Mouse (Mus musculus) hindbrain, embryonic 14.5 days (tissue): ENCODE results near the gene Pak4. TPM values are rescaled to one million over a fixed set of nuclear protein-coding genes. Genes with fewer than 3 reads are reported as not detected.
"Not testable (repeated sequence)": the region's sequence is repeated elsewhere in the genome, so short reads cannot be mapped to it uniquely, and the experiment has no call there.

Experiments
- ATAC-seq: fragments of 200-750 bp; cut with Nextera tagmentation; 2 replicates; pipeline ENCODE4 v1.8.0; 2017; ENCODE audit warnings: moderate number of reproducible peaks, mild to moderate bottlenecking, moderate TSS enrichment, moderate library complexity; ENCODE audit not compliant: low FRiP score
- DNase-seq: peaks from one replicate; pipeline ENCODE4 v3.0.0-alpha.2; 2015; ENCODE audit warnings: low spot score
- H3K27ac ChIP-seq: fragments of 300-500 bp; sonication (generic); 2 replicates; pipeline ENCODE4 v1.5.1; 2014; ENCODE audit warnings: mild to moderate bottlenecking, moderate library complexity
- H3K27me3 ChIP-seq: fragments of 300-500 bp; sonication (generic); 2 replicates; pipeline ENCODE4 v1.6.1; 2014; ENCODE audit warnings: mild to moderate bottlenecking, low read length, mixed read lengths; ENCODE audit not compliant: control insufficient read depth, insufficient read depth
- H3K36me3 ChIP-seq: fragments of 300-500 bp; sonication (generic); replicated peaks from 2 replicates; pipeline ENCODE4 v1.6.1; 2014; ENCODE audit not compliant: control insufficient read depth, insufficient read depth
- H3K4me1 ChIP-seq: fragments of 300-500 bp; sonication (generic); replicated peaks from 2 replicates; pipeline ENCODE4 v1.6.1; 2014; ENCODE audit warnings: antibody characterized with exemption, low read length, mixed read lengths; ENCODE audit not compliant: control insufficient read depth, insufficient read depth
- H3K4me2 ChIP-seq: fragments of 300-500 bp; sonication (generic); replicated peaks from 2 replicates; pipeline ENCODE4 v1.6.1; 2014; ENCODE audit warnings: mild to moderate bottlenecking, moderate library complexity
- H3K4me3 ChIP-seq: fragments of 300-500 bp; sonication (generic); replicated peaks from 2 replicates; pipeline ENCODE4 v1.5.1; 2014; ENCODE audit warnings: mild to moderate bottlenecking, low read length
- H3K9ac ChIP-seq: fragments of 300-500 bp; sonication (generic); 2 replicates; pipeline ENCODE4 v1.6.1; 2014
- H3K9me3 ChIP-seq: fragments of 300-500 bp; sonication (generic); 2 replicates; pipeline ENCODE4 v1.6.1; 2016; ENCODE audit warnings: low read length; ENCODE audit not compliant: control insufficient read depth
- WGBS: fragments of 180-500 bp; shearing (Covaris S2); extraction: QIAGEN DNeasy Blood & Tissue Kit; methylation state at CpG from one replicate; pipeline ENCODE4 v1.1.7; 2014; 5-methylcytosine and 5-hydroxymethylcytosine counted together
- polyA plus RNA-seq: library from polyadenylated mRNA; unstranded; fragments of >200 nt; fragmentation: Nextera tagmentation; extraction: Ambion mirVana; gene quantifications from 2 replicates; pipeline ENCODE4 v1.2.1, GENCODE M21; 2014

The Pak4 gene
- polyA plus RNA-seq, 1 experiment from 2014 or later: 13.2 TPM

DNA sequence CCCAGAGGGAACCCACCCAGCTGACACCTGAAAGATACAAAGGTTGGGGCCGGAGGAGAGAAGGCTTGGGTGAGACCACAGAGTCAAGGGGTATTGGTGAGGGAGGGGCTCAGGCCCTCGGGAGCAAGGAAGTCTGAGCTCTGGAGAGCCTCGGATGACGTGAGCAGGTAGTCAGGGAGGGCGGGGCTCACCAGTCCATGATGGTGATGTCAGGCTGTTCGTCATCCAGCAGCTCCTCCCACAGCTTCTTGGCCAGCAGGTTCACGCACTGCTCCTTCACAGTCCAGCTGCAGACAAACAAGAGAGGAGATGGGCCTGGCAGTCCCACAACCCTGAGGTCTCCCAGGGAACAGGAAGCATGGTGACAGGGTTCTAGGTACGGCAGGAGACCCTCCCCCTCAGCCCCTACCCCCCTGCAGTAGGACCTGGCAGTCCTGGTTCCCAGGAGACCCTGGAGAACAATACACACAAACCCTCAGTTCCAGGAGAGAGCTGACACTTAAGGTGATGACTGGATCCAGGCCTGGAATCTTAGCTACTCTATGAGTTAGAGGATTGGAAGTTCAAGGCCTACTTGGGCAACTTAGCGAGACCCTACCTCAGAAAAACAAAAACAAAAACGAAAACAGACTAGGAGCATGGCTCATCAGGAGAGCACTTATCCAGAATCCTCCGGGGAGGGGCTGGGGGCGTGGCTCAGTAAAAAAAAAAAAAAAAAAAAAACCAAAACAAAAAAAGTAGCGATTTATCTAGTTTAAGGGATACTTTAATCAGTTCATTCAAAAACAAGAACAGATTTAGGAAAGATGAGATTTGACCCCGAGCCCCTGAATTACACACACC is 52.7 kb downstream of the Pak4 start:
- no peak overlapping the region for H3K4me2 ChIP-seq
- H3K27ac ChIP-seq: no peak overlapping the region
- WGBS: 22% methylated on average over 14 of the region's 14 CpGs
- no peaks in the 10 kb centered on the region for H3K36me3 ChIP-seq
- peaks cover 10% of the 10 kb centered on the region; the same call in 1 of the 2 replicates for H3K4me1 ChIP-seq
- DNase-seq (no peak), ATAC-seq (0 out of 2 replicates have a peak, but pooled peaks have one; percentile 28)
- H3K9me3 ChIP-seq: no peaks in the 10 kb centered on the region
- no peak overlapping the region for H3K9ac ChIP-seq
- H3K27me3 ChIP-seq: peaks cover 42% of the 10 kb centered on the region
- H3K4me3 ChIP-seq: no peak overlapping the region

GRCm38 (mm10) chr7:28544051-28544601 is 53.9 kb downstream of the Pak4 start:
- WGBS: 2% methylated on average over 23 of the region's 27 CpGs
- DNase-seq: no peak

GRCm38 (mm10) chr7:28540526-28540925 is 57.5 kb downstream of the Pak4 start, which contains the start of gene Sycn:
TSS of gene Sycn (plus strand) at chr7:28540885.
- ATAC-seq (no peak), DNase-seq (no peak)
- H3K4me3 ChIP-seq: no peak within 1 kb of the TSS
- H3K4me1 ChIP-seq: 0 out of 2 replicates have a peak, but pooled peaks cover 4% of the 10 kb centered on the region
- peaks cover 18% of the 10 kb centered on the region for H3K27me3 ChIP-seq
- H3K9ac ChIP-seq: no peak within 1 kb of the TSS
- WGBS: 85% methylated on average over 4 of the region's 4 CpGs
- no peaks in the 10 kb centered on the region for H3K9me3 ChIP-seq
- no peak within 1 kb of the TSS for H3K4me2 ChIP-seq
- H3K27ac ChIP-seq: no peak within 1 kb of the TSS
- H3K36me3 ChIP-seq: no peaks in the 10 kb centered on the region

More at GRCm38 (mm10) chr7:28544051-28544601, 53.9 kb downstream of the Pak4 start:
- Histone ChIP-seq H3K27me3 (peaks cover 42% of the 10 kb centered on the region), H3K9me3 (no peaks in the 10 kb centered on the region), H3K4me1 (peaks cover 10% of the 10 kb centered on the region; the same call in 1 of the 2 replicates), H3K9ac (no peak overlapping the region), H3K27ac (no peak overlapping the region), H3K36me3 (no peaks in the 10 kb centered on the region), H3K4me3 (peak overlapping the region; percentile 15), H3K4me2 (peak overlapping the region; percentile 42)
- ATAC-seq: no peak

- H3K9me3 ChIP-seq, H3K4me1 ChIP-seq, H3K4me3 ChIP-seq, H3K36me3 ChIP-seq, H3K27me3 ChIP-seq, DNase-seq, H3K9ac ChIP-seq, ATAC-seq, H3K27ac ChIP-seq, H3K4me2 ChIP-seq: not testable (repeated sequence)
- WGBS: 92% methylated on average over 6 of the region's 6 CpGs
These were observed 59.1 kb downstream of the Pak4 start for GRCm38 (mm10) chr7:28538886-28539285.

- no peak for DNase-seq
- Histone ChIP-seq H3K4me3 (no peak overlapping the region), H3K4me2 (no peak overlapping the region), H3K4me1 (no peaks in the 10 kb centered on the region), H3K36me3 (no peaks in the 10 kb centered on the region), H3K9ac (no peak overlapping the region), H3K27ac (no peak overlapping the region), H3K27me3 (no peaks in the 10 kb centered on the region), H3K9me3 (no peaks in the 10 kb centered on the region)
- WGBS: 73% methylated on average over 8 of the region's 8 CpGs
- ATAC-seq: no peak
These were observed 66.0 kb downstream of the Pak4 start for GRCm38 (mm10) chr7:28532005-28532404.

DNA sequence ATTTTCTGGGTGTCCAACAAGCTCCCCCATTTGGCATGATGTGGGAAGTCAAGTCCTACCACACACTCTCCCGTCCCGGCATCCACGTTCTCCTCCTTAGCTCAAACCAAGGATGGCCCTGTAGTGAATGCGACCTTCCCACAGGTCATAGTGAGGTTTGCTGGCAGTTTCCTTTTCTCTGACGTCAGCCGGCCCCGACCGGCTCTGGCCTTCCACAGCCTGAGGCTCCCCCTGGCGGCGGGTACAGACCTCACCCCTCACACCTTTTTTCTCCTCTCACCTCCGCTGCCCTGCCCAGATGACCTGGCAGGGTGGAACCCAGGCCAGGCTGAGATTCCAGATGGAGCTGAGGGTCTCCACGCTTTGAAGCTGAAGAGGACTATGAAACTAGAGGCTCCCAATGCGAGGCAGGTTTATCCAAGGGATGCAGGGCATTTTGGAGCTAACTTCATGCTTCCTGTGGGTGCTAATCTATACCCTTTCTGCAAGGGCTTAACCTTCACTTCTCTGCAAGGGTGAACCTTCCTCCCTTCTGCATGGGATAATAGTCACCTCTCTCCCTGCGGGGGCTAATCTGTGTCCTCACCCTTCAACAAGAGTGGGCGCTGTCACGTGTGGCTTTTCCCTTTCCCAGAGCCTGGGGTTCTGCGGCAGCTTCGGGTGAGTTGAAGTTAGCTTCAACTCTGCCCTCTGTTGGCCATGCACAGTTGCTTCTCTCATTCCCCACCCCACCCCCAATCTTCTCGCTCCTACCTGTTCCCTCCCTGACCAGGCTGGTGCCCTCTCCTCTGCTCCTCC is 69.9 kb downstream of the Pak4 start:
- Histone ChIP-seq H3K36me3 (no peaks in the 10 kb centered on the region), H3K9me3 (no peaks in the 10 kb centered on the region), H3K27me3 (no peaks in the 10 kb centered on the region), H3K9ac (no peak overlapping the region), H3K4me1 (no peaks in the 10 kb centered on the region), H3K27ac (no peak overlapping the region), H3K4me2 (no peak overlapping the region), H3K4me3 (no peak overlapping the region)
- ATAC-seq: no peak
- DNase-seq: peak; percentile 50
- WGBS: 12% methylated on average over 19 of the region's 19 CpGs

GRCm38 (mm10) chr7:28522536-28522935 is 75.4 kb downstream of the Pak4 start, which contains the start of gene Ifnl3:
TSS of gene Ifnl3 (plus strand) at chr7:28522836.
- not testable (repeated sequence) for H3K36me3 ChIP-seq, ATAC-seq, DNase-seq, H3K4me3 ChIP-seq, H3K4me2 ChIP-seq, H3K27ac ChIP-seq, H3K27me3 ChIP-seq, H3K4me1 ChIP-seq, H3K9ac ChIP-seq, H3K9me3 ChIP-seq
- 87% methylated on average over 5 of the region's 6 CpGs for WGBS

DNA sequence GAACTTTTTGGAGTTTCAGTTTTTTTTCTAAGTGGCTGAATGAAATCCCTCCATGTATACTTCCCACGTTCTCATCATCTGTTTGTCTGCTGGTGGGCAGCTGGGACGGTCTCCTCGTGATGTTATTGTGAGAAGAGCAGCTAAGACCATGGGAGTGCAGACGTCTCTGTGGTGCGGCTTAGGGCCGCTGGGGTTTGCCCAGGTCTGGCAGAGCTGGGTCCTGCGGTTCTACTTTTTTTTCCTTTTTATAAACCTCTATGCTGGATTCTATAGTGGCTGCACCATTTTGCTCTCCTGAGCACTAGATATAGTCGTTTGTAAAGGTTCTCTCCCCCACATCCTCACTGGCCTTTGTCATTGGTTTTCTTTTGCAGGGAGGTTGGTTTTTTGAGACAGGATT is 86.5 kb downstream of the Pak4 start:
- ATAC-seq (no peak), DNase-seq (no peak)
- Histone ChIP-seq H3K9me3 (no peaks in the 10 kb centered on the region), H3K36me3 (no peaks in the 10 kb centered on the region), H3K27me3 (no peaks in the 10 kb centered on the region), H3K4me1 (no peaks in the 10 kb centered on the region), H3K27ac (no peak overlapping the region), H3K9ac (no peak overlapping the region), H3K4me3 (no peak overlapping the region), H3K4me2 (no peak overlapping the region)
- 77% methylated on average over 8 of the region's 8 CpGs for WGBS

- DNase-seq, H3K4me2 ChIP-seq, H3K9ac ChIP-seq, ATAC-seq, H3K27ac ChIP-seq, H3K4me1 ChIP-seq, H3K9me3 ChIP-seq, H3K27me3 ChIP-seq, H3K36me3 ChIP-seq, H3K4me3 ChIP-seq: not testable (repeated sequence)
- WGBS: 67% methylated on average over 8 of the region's 8 CpGs
These were observed 87.5 kb downstream of the Pak4 start, which contains the start of gene Ifnl2 for GRCm38 (mm10) chr7:28510405-28510974. TSS of gene Ifnl2 (minus strand) at chr7:28510455.
